11 mouse cellular contexts compared by ENCODE assay signal in genomic region chr11:21313922-21314657, GRCm38 (mm10). TPM values are rescaled to one million over a fixed set of nuclear protein-coding genes. Genes with fewer than 3 reads are reported as not detected.
DNase-seq lines count a peak whose midpoint lies in the region; ATAC-seq and TF ChIP-seq lines count a peak whose summit lies in the region.
"Had no signal": no experiment of that assay in that cellular context is flagged by ENCODE, and none has a peak within 500 bp of the region (broad histone marks: within the 10 kb centered on the region; RNA-seq: fewer than 3 reads in every experiment).

No protein-coding gene starts in this region.

- H3K27ac ChIP-seq in heart, adult 2 months = no peak overlapping the region
- no peak overlapping the region for H3K27ac ChIP-seq in MEL (ENCODE audit: control insufficient read depth, low read depth, low read length)
- no peak overlapping the region for H3K27ac ChIP-seq in heart, postnatal 0 days (ENCODE audit: low read depth)
- no peak overlapping the region; the same call in 1 of the 2 replicates for H3K27ac ChIP-seq in liver, embryonic 16.5 days (ENCODE audit: low read length)
- H3K27ac ChIP-seq in forebrain, embryonic 10.5 days = no peak overlapping the region
- H3K27ac ChIP-seq in forebrain, embryonic 14.5 days (ENCODE audit: low read depth, low read length) = no peak overlapping the region
- H3K27ac ChIP-seq: midbrain, embryonic 12.5 days had no signal

- no peak for TF ChIP-seq RAD21 in MEL (IDR thresholded peaks at IDR 0.05; ENCODE audit: low read depth, low read length)

- H3K4me1 ChIP-seq in heart, adult 2 months (ENCODE audit: control insufficient read depth, insufficient read depth, low read length) = no peaks in the 10 kb centered on the region; the same call in 1 of the 2 replicates
- H3K4me1 ChIP-seq in MEL (ENCODE audit: control insufficient read depth in 1 of 2, insufficient read depth in 2 of 2, low read length in 2 of 2) = no peaks in the 10 kb centered on the region
- no peaks in the 10 kb centered on the region for H3K4me1 ChIP-seq in heart, postnatal 0 days (ENCODE audit: control insufficient read depth, insufficient read depth)
- peaks cover 10% of the 10 kb centered on the region for H3K4me1 ChIP-seq in liver, embryonic 16.5 days (ENCODE audit: control insufficient read depth, low read depth, low read length)
- peaks cover 7% of the 10 kb centered on the region for H3K4me1 ChIP-seq in forebrain, embryonic 10.5 days
- H3K4me1 ChIP-seq in forebrain, embryonic 14.5 days (ENCODE audit: control insufficient read depth, insufficient read depth, low read length) = no peaks in the 10 kb centered on the region
- H3K4me1 ChIP-seq: midbrain, embryonic 12.5 days had no signal

- no peak overlapping the region for H3K4me2 ChIP-seq in heart, postnatal 0 days (ENCODE audit: low read depth, low read length)
- no peak overlapping the region for H3K4me2 ChIP-seq in liver, embryonic 16.5 days (ENCODE audit: low read depth, low read length)
- H3K4me2 ChIP-seq in forebrain, embryonic 14.5 days (ENCODE audit: low read length) = no peak overlapping the region
- H3K4me2 ChIP-seq: midbrain, embryonic 12.5 days had no signal

- WGBS in heart, adult 2 months = 70% methylated on average over 9 of the region's 9 CpGs
- WGBS in heart, postnatal 0 days = 73% methylated on average over 9 of the region's 9 CpGs
- WGBS in liver, embryonic 16.5 days (ENCODE audit: insufficient replicate concordance) = 62% methylated on average over 9 of the region's 9 CpGs
- 91% methylated on average over 9 of the region's 9 CpGs for WGBS in forebrain, embryonic 10.5 days
- WGBS in forebrain, embryonic 14.5 days = 94% methylated on average over 9 of the region's 9 CpGs

- H3K27me3 ChIP-seq in heart, adult 2 months (ENCODE audit: control insufficient read depth, insufficient read depth, low read length) = no peaks in the 10 kb centered on the region
- no peaks in the 10 kb centered on the region for H3K27me3 ChIP-seq in MEL (ENCODE audit: control insufficient read depth in 1 of 2, insufficient read depth in 2 of 2, low read length in 2 of 2)
- H3K27me3 ChIP-seq in heart, postnatal 0 days (ENCODE audit: control insufficient read depth, insufficient read depth, low read length) = no peaks in the 10 kb centered on the region
- H3K27me3 ChIP-seq in liver, embryonic 16.5 days (ENCODE audit: control insufficient read depth, insufficient read depth, low read depth, low read length) = no peaks in the 10 kb centered on the region
- H3K27me3 ChIP-seq in forebrain, embryonic 10.5 days (ENCODE audit: poor library complexity, severe bottlenecking) = no peaks in the 10 kb centered on the region
- H3K27me3 ChIP-seq in forebrain, embryonic 14.5 days (replicated peaks; ENCODE audit: control insufficient read depth, insufficient read depth, low read length) = no peaks in the 10 kb centered on the region
- H3K27me3 ChIP-seq: midbrain, embryonic 12.5 days had no signal

- intact Hi-C loops in heart, adult 2 months (cut with DNase I) = no loop called here

- DNase-seq in heart, adult 2 months = peak; percentile 33 to 42
- no peak for DNase-seq in heart, adult 8-10 months (ENCODE audit: low spot score)
- peak; percentile 35 for DNase-seq in MEL (ENCODE audit: low read depth, low spot score)
- no peak for DNase-seq in heart, postnatal 0 days (ENCODE audit: low spot score)
- no peak for DNase-seq in forebrain, embryonic 10.5 days (ENCODE audit: extremely low spot score, low spot score)
- DNase-seq in layer of hippocampus, postnatal 10 days (ENCODE audit: low spot score in 2 of 2) = no peak
- DNase-seq in forebrain, embryonic 14.5 days (ENCODE audit: low spot score) = no peak
- DNase-seq: B cell, adult 2 months; cerebellum, adult 8-10 months had no signal

- no peak for TF ChIP-seq EP300 in heart, adult 2 months (IDR thresholded peaks at IDR 0.05; ENCODE audit: insufficient read depth, low read depth, low read length)
- TF ChIP-seq EP300 in MEL (IDR thresholded peaks at IDR 0.05; ENCODE audit: low read depth in 1 of 2, low read length in 2 of 2) = no peak
- no peak for TF ChIP-seq EP300 in heart, postnatal 0 days (IDR thresholded peaks at IDR 0.05; ENCODE audit: low read depth)

- no peaks in the 10 kb centered on the region for H3K79me2 ChIP-seq in heart, adult 2 months (replicated peaks; ENCODE audit: control insufficient read depth, insufficient read depth, low read length)
- no peaks in the 10 kb centered on the region for H3K79me2 ChIP-seq in MEL (ENCODE audit: control insufficient read depth, insufficient read depth, low read length, poor library complexity)

- TF ChIP-seq CTCF in heart, adult 2 months (IDR thresholded peaks at IDR 0.05) = no peak
- no peak for TF ChIP-seq CTCF in MEL (IDR thresholded peaks at IDR 0.05 in 2 of 3, conservative IDR thresholded peaks at IDR 0.05 in 1 of 3; ENCODE audit: control insufficient read depth in 1 of 3, insufficient read depth in 1 of 3, low read depth in 2 of 3, low read length in 3 of 3, poor library complexity in 1 of 3, severe bottlenecking in 1 of 3)
- TF ChIP-seq CTCF in heart, postnatal 0 days (IDR thresholded peaks at IDR 0.05; ENCODE audit: low read depth) = no peak

- no peak overlapping the region for H3K4me3 ChIP-seq in heart, adult 2 months
- H3K4me3 ChIP-seq in MEL (ENCODE audit: control insufficient read depth in 1 of 2, insufficient read depth in 1 of 2, low read depth in 2 of 2, low read length in 2 of 2) = no peak overlapping the region
- H3K4me3 ChIP-seq in heart, postnatal 0 days (ENCODE audit: low read depth, low read length) = no peak overlapping the region
- no peak overlapping the region for H3K4me3 ChIP-seq in liver, embryonic 16.5 days (ENCODE audit: low read depth, low read length)
- no peak overlapping the region for H3K4me3 ChIP-seq in forebrain, embryonic 10.5 days
- H3K4me3 ChIP-seq in forebrain, embryonic 14.5 days (ENCODE audit: low read depth, low read length) = no peak overlapping the region
- H3K4me3 ChIP-seq: midbrain, embryonic 12.5 days had no signal

- ATAC-seq in heart, postnatal 0 days (ENCODE audit: insufficient read depth, low read depth) = 0 out of 2 replicates have a peak, but pooled peaks have one; percentile 30
- peak; percentile 87 for ATAC-seq in liver, embryonic 16.5 days (ENCODE audit: low read depth)
- no peak for ATAC-seq in forebrain, embryonic 14.5 days

- no peak overlapping the region for H3K9ac ChIP-seq in heart, adult 2 months (ENCODE audit: low read depth, low read length)
- H3K9ac ChIP-seq in MEL (ENCODE audit: control insufficient read depth, low read depth, low read length, poor library complexity, severe bottlenecking) = no peak overlapping the region
- H3K9ac ChIP-seq in heart, postnatal 0 days (replicated peaks; ENCODE audit: low read depth, low read length) = no peak overlapping the region
- no peak overlapping the region for H3K9ac ChIP-seq in liver, embryonic 16.5 days (ENCODE audit: low read depth, low read length)
- no peak overlapping the region for H3K9ac ChIP-seq in forebrain, embryonic 14.5 days (ENCODE audit: low read length)
- H3K9ac ChIP-seq: midbrain, embryonic 12.5 days had no signal

- no peak for TF ChIP-seq POLR2A in heart, adult 2 months (IDR thresholded peaks at IDR 0.05; ENCODE audit: insufficient read depth, low read depth, low read length)
- TF ChIP-seq POLR2A in MEL (IDR thresholded peaks at IDR 0.05; ENCODE audit: control insufficient read depth in 1 of 2, insufficient read depth in 1 of 2, low read depth in 1 of 2, low read length in 2 of 2, poor library complexity in 1 of 2) = no peak

- H3K9me3 ChIP-seq in MEL (replicated peaks; ENCODE audit: insufficient read depth, low read length) = no peaks in the 10 kb centered on the region
- H3K9me3 ChIP-seq in heart, postnatal 0 days (replicated peaks; ENCODE audit: control insufficient read depth, low read length) = no peaks in the 10 kb centered on the region
- no peaks in the 10 kb centered on the region for H3K9me3 ChIP-seq in liver, embryonic 16.5 days (replicated peaks; ENCODE audit: control insufficient read depth, low read length)
- no peaks in the 10 kb centered on the region for H3K9me3 ChIP-seq in forebrain, embryonic 10.5 days
- no peaks in the 10 kb centered on the region for H3K9me3 ChIP-seq in forebrain, embryonic 14.5 days (replicated peaks; ENCODE audit: control insufficient read depth, low read length)
- H3K9me3 ChIP-seq: midbrain, embryonic 12.5 days had no signal

- H3K36me3 ChIP-seq in heart, adult 2 months (ENCODE audit: control insufficient read depth, insufficient read depth, low read length) = peaks cover 5% of the 10 kb centered on the region; the same call in 1 of the 2 replicates
- H3K36me3 ChIP-seq in MEL (ENCODE audit: control insufficient read depth in 1 of 2, insufficient read depth in 2 of 2, low read length in 2 of 2) = peaks cover 0 to 9% of the 10 kb centered on the region in 2 experiments; a peak in 2 of 4 replicates
- peaks cover 40% of the 10 kb centered on the region for H3K36me3 ChIP-seq in heart, postnatal 0 days (replicated peaks; ENCODE audit: control insufficient read depth, insufficient read depth, low read length)
- peaks cover 11% of the 10 kb centered on the region for H3K36me3 ChIP-seq in liver, embryonic 16.5 days (ENCODE audit: control insufficient read depth, insufficient read depth)
- peaks cover 52% of the 10 kb centered on the region for H3K36me3 ChIP-seq in forebrain, embryonic 10.5 days (replicated peaks)
- H3K36me3 ChIP-seq in forebrain, embryonic 14.5 days (ENCODE audit: control insufficient read depth, insufficient read depth, low read length) = peaks cover 20% of the 10 kb centered on the region

TF ChIP-seq in MEL, 35 proteins besides CTCF, POLR2A, EP300 and RAD21 (continues in another document):
- TF ChIP-seq TAL1 (IDR thresholded peaks at IDR 0.05; ENCODE audit: low read length) = peak; percentile 4; the same call in 1 of the 2 replicates
- TF ChIP-seq GATA1 (IDR thresholded peaks at IDR 0.05; ENCODE audit: low read depth, low read length) = 0 out of 2 replicates have a peak, but pooled peaks have one; percentile 22
- peak; percentile 78 for TF ChIP-seq USF1 (IDR thresholded peaks at IDR 0.05; ENCODE audit: low read depth, low read length)

RNA-seq across cellular contexts. Expression of gene Ugp2, which starts 56.9 kb away (rescaled TPM):
- 100 to 1,000 TPM; 214 to 235 TPM for total RNA-seq in heart, adult 2 months (2021)
- 34.0 and 74.8 TPM in 2 replicates for polyA plus RNA-seq in heart, adult 2 months (2012; rRNA removed)
- 100 to 1,000 TPM; 208 to 263 (median 234) TPM for total RNA-seq in heart, adult 8-10 months (2022)
- total RNA-seq in MEL (2012; rRNA removed) = 5.8 and 5.9 TPM in 2 replicates
- polyA plus RNA-seq in MEL (2012; ENCODE audit: insufficient read depth in 1 of 2, insufficient read length in 2 of 2, low read depth in 1 of 2, low replicate concordance in 2 of 2, missing spikeins in 1 of 2) = 1 to 10 TPM in 1 of 2 experiments, not detected in 1; 6.3 TPM
- 121 and 126 TPM in 2 replicates for total RNA-seq in heart, postnatal 0 days (2014; rRNA removed; ENCODE audit: low replicate concordance)
- 178 and 187 TPM in 2 replicates for polyA plus RNA-seq in heart, postnatal 0 days (2015; fragmentation: Nextera tagmentation; extraction: Ambion mirVana)
- polyA plus RNA-seq in liver, embryonic 16.5 days (2015; fragmentation: Nextera tagmentation; extraction: Ambion mirVana) = 70.8 and 80.5 TPM in 2 replicates
- 44.5 and 45.2 TPM in 2 replicates for polyA plus RNA-seq in forebrain, embryonic 10.5 days (2016; fragmentation: Nextera tagmentation; extraction: Ambion mirVana)
- total RNA-seq in layer of hippocampus, postnatal 10 days (2021) = 10 to 100 TPM; 72.1 to 78.1 TPM
- polyA plus RNA-seq in forebrain, embryonic 14.5 days (2014; fragmentation: Nextera tagmentation; extraction: Ambion mirVana) = 42.9 and 46.1 TPM in 2 replicates

Comparison
In these comparisons a context has a peak if more than half of its experiments do, and no peak if none do; other contexts are left out.
1. DNase-seq: peak in heart, adult 2 months (2 of 2) and MEL (single experiment); none in heart, adult 8-10 months (single experiment), heart, postnatal 0 days (single experiment), forebrain, embryonic 10.5 days (single experiment), layer of hippocampus, postnatal 10 days (0 of 2) and forebrain, embryonic 14.5 days (single experiment).